Mouse (Mus musculus): ENCODE results near the gene Cdh5. TPM values are rescaled to one million over a fixed set of nuclear protein-coding genes. Genes with fewer than 3 reads are reported as not detected.

Cdh5 gene
- polyA plus RNA-seq, 1 experiment from 2014 or later, result 12.2 TPM

DNA sequence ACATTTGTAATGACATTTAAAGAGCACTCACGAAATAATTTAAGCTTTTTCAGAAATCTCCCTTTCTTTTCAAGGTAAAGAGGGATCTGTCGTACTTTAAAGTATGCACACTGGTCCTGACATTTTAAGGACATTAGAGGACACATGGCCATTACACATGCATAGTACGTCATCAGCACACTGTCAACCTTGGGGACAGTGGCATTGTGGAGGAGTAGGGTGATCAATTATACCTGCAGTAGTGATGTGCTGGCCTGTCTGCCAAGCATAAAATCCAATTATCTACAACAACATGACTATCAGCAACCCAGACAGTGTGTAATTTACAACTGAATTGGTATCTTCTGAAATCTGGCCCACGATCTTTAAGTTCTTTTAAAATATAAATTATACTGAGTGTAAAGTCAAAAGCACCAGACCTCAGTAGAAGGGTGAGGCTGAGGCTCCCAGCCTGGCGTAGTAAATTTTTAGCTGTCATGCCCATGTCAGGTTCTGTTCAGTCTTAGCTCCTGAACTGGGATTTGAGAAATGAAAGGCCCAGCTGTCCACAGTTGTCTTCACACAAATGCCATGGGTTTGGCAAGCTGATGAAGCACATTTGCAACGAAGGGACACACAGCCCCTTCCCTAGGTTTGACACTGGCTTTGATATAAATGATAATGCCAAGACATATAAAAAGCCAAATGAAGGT lies 89.5 kb downstream of the Cdh5 start:
- H3K4me3 ChIP-seq, result no peak overlapping the region
- H3K27me3 ChIP-seq (ENCODE audit: low read depth, poor library complexity, severe bottlenecking), result no peaks in the 10 kb centered on the region
- no peaks in the 10 kb centered on the region for H3K9me3 ChIP-seq (replicated peaks)
- DNase-seq (ENCODE audit: low spot score), result no peak
- 84% methylated on average over 6 of the region's 6 CpGs for WGBS
- H3K27ac ChIP-seq (replicated peaks), result no peak overlapping the region
- H3K4me1 ChIP-seq, result peaks cover 11% of the 10 kb centered on the region
- H3K36me3 ChIP-seq, result no peaks in the 10 kb centered on the region

DNA sequence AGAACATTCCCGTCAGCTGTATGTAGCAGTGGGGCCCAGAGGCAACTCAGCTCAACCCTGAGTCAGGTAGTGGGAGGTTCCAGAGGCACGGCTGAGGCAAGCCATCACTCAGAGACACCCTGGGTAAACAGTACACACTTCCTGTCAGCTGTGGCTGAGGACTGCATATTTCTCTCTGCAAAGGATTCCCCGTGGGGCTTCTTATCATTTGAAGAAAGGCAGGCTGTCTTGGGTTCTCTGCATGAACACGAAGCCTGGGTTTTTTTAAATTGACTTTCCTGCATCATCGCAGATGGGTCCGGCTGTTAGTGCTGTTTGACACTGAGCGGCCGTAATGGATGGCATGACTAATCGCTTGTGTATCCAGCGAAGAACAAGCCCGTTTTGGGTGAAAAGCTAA lies 90.1 kb downstream of the Cdh5 start:
- H3K36me3 ChIP-seq, result no peaks in the 10 kb centered on the region
- no peak for DNase-seq (ENCODE audit: low spot score)
- H3K4me1 ChIP-seq, result peaks cover 11% of the 10 kb centered on the region
- no peaks in the 10 kb centered on the region for H3K27me3 ChIP-seq (ENCODE audit: low read depth, poor library complexity, severe bottlenecking)
- no peak overlapping the region for H3K27ac ChIP-seq (replicated peaks)
- H3K9me3 ChIP-seq (replicated peaks), result no peaks in the 10 kb centered on the region
- H3K4me3 ChIP-seq, result no peak overlapping the region
- WGBS, result 62% methylated on average over 11 of the region's 11 CpGs

Other genes starting within 250 kb of the Cdh5 start
- gene Bean1, start 68.8 kb downstream of the Cdh5 start, polyA plus RNA-seq (2016; fragmentation: Nextera tagmentation; extraction: Ambion mirVana), result 0.20 and 0.56 TPM in 2 replicates
- 29.3 and 30.3 TPM in 2 replicates for gene Tk2, start 146.9 kb downstream of the Cdh5 start, polyA plus RNA-seq (2016; fragmentation: Nextera tagmentation; extraction: Ambion mirVana)
- gene Cklf, start 149.2 kb downstream of the Cdh5 start, polyA plus RNA-seq (2016; fragmentation: Nextera tagmentation; extraction: Ambion mirVana), result 44.1 and 45.6 TPM in 2 replicates
- not detected in 2 replicates for gene Cmtm2a, start 191.6 kb downstream of the Cdh5 start, polyA plus RNA-seq (2016; fragmentation: Nextera tagmentation; extraction: Ambion mirVana)
- not detected in 2 replicates for gene Gm45711, start 208.5 kb downstream of the Cdh5 start, polyA plus RNA-seq (2016; fragmentation: Nextera tagmentation; extraction: Ambion mirVana)
- not detected in 2 replicates for gene Cmtm1, start 208.5 kb downstream of the Cdh5 start, polyA plus RNA-seq (2016; fragmentation: Nextera tagmentation; extraction: Ambion mirVana)
- gene Gm11020, start 219.9 kb downstream of the Cdh5 start, polyA plus RNA-seq (2016; fragmentation: Nextera tagmentation; extraction: Ambion mirVana), result not detected in 2 replicates
- gene Cmtm2b, start 220.6 kb downstream of the Cdh5 start, polyA plus RNA-seq (2016; fragmentation: Nextera tagmentation; extraction: Ambion mirVana), result not detected in 2 replicates
- 72.8 and 79.1 TPM in 2 replicates for gene Cmtm3, start 237.8 kb downstream of the Cdh5 start, polyA plus RNA-seq (2016; fragmentation: Nextera tagmentation; extraction: Ambion mirVana)

Data from midbrain, embryonic 10.5 days (tissue).